Mouse (Mus musculus): ENCODE results near the gene Pdzd2.

Gene Pdzd2

GRCm38 (mm10) chr15:12667760-12668520, 71.8 kb downstream of the Pdzd2 start:
- no peak for DNase-seq (ENCODE audit: low spot score in 2 of 2)

GRCm38 (mm10) chr15:12665946-12666345, 73.8 kb downstream of the Pdzd2 start:
- no peak for DNase-seq (ENCODE audit: low spot score in 2 of 2)

GRCm38 (mm10) chr15:12663351-12663750, 76.4 kb downstream of the Pdzd2 start:
- DNase-seq (ENCODE audit: low spot score in 2 of 2) = no peak

GRCm38 (mm10) chr15:12660320-12660719, 79.4 kb downstream of the Pdzd2 start:
- no peak for DNase-seq (ENCODE audit: low spot score in 2 of 2)

- DNase-seq (ENCODE audit: low spot score in 2 of 2) = no peak
Observed at GRCm38 (mm10) chr15:12655959-12656662, 83.6 kb downstream of the Pdzd2 start.

GRCm38 (mm10) chr15:12655316-12655715, 84.4 kb downstream of the Pdzd2 start:
- DNase-seq (ENCODE audit: low spot score in 2 of 2) = no peak

GRCm38 (mm10) chr15:12652336-12653031, 87.2 kb downstream of the Pdzd2 start:
- no peak for DNase-seq (ENCODE audit: low spot score in 2 of 2)

GRCm38 (mm10) chr15:12650236-12650635, 89.5 kb downstream of the Pdzd2 start:
- DNase-seq (ENCODE audit: low spot score in 2 of 2) = no peak

- DNase-seq (ENCODE audit: low spot score in 2 of 2) = no peak
Observed at GRCm38 (mm10) chr15:12649674-12650073, 90.0 kb downstream of the Pdzd2 start.

- no peak for DNase-seq (ENCODE audit: low spot score in 2 of 2)
Observed at GRCm38 (mm10) chr15:12649131-12649530, 90.6 kb downstream of the Pdzd2 start.

- DNase-seq (ENCODE audit: low spot score in 2 of 2) = peak; percentile 51 to 66
Observed at GRCm38 (mm10) chr15:12640755-12641154, 99.0 kb downstream of the Pdzd2 start.

GRCm38 (mm10) chr15:12639776-12640175, 99.9 kb downstream of the Pdzd2 start:
- DNase-seq (ENCODE audit: low spot score in 2 of 2) = no peak

GRCm38 (mm10) chr15:12639181-12639580, 100.5 kb downstream of the Pdzd2 start:
- DNase-seq (ENCODE audit: low spot score in 2 of 2) = no peak

- no peak for DNase-seq (ENCODE audit: low spot score in 2 of 2)
Observed at GRCm38 (mm10) chr15:12638370-12639030, 101.2 kb downstream of the Pdzd2 start.

- DNase-seq (ENCODE audit: low spot score in 2 of 2) = no peak
Observed at GRCm38 (mm10) chr15:12637511-12637910, 102.2 kb downstream of the Pdzd2 start.

GRCm38 (mm10) chr15:12636386-12636785, 103.3 kb downstream of the Pdzd2 start:
- no peak for DNase-seq (ENCODE audit: low spot score in 2 of 2)

GRCm38 (mm10) chr15:12634921-12635320, 104.8 kb downstream of the Pdzd2 start:
- DNase-seq (ENCODE audit: low spot score in 2 of 2) = no peak

- DNase-seq (ENCODE audit: low spot score in 2 of 2) = no peak
Observed at GRCm38 (mm10) chr15:12629164-12629563, 110.6 kb downstream of the Pdzd2 start.

- DNase-seq (ENCODE audit: low spot score in 2 of 2) = no peak
Observed at GRCm38 (mm10) chr15:12628451-12628850, 111.3 kb downstream of the Pdzd2 start.

GRCm38 (mm10) chr15:12626930-12627329, 112.8 kb downstream of the Pdzd2 start:
- DNase-seq (ENCODE audit: low spot score in 2 of 2) = no peak

GRCm38 (mm10) chr15:12626166-12626565, 113.6 kb downstream of the Pdzd2 start:
- no peak for DNase-seq (ENCODE audit: low spot score in 2 of 2)

GRCm38 (mm10) chr15:12625524-12625923, 114.2 kb downstream of the Pdzd2 start:
- DNase-seq (ENCODE audit: low spot score in 2 of 2) = no peak
